Mouse (Mus musculus) 3T3-L1 (cell line): ENCODE measurements around the gene Anxa11.
"Not testable (repeated sequence)": the region's sequence is repeated elsewhere in the genome, so short reads cannot be mapped to it uniquely, and the experiment has no call there.

ENCODE experiments used
- DNase-seq: peaks from one replicate; pipeline ENCODE4 v3.0.0-alpha.2; 2015; ENCODE audit warnings: low read depth, low spot score

Anxa11 gene

GRCm38 (mm10) chr14:25868706-25869105, 26.8 kb downstream of the Anxa11 start:
- no peak for DNase-seq

- no peak for DNase-seq
These were observed 27.4 kb downstream of the Anxa11 start for GRCm38 (mm10) chr14:25869135-25869878.

DNA sequence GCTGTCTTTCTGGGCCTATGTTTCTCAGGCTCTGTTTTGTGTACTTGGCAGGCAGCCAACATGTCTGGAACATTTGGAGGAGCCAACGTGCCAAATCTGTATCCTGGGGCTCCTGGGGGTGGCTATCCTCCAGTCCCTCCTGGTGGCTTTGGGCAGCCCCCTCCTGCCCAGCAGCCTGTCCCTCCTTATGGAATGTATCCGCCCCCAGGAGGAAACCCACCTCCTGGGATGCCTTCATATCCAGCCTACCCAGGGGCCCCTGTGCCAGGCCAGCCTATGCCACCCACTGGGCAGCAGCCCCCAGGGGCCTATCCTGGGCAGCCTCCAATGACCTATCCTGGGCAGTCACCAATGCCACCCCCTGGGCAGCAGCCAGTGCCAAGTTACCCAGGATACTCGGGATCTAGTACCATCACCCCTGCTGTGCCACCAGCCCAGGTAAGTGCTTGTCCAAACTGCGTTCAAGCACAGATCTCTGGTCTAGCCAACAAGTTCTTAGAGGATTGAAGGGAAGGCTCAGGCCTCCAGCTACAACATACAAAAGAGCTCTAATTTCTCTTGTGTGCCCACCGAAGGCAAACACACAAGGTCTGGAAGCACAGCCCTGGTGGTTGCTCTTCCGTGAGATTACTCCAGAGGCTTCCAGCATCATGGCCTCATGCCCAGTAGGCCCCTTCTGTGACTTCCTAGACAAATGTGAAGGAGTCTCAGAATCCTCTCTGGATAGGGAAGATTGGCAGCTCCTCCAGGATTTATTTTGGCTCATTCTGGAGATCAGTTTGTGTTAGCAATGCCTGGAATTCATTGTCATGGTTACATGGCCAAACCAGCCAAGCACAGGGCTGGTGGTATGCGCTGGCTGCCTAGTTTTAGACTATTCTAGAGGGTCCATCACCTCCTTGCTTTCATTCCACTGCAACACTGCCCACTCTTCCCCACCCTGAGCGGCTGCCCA, 30.8 kb downstream of the Anxa11 start:
- DNase-seq: peak; percentile 11

DNA sequence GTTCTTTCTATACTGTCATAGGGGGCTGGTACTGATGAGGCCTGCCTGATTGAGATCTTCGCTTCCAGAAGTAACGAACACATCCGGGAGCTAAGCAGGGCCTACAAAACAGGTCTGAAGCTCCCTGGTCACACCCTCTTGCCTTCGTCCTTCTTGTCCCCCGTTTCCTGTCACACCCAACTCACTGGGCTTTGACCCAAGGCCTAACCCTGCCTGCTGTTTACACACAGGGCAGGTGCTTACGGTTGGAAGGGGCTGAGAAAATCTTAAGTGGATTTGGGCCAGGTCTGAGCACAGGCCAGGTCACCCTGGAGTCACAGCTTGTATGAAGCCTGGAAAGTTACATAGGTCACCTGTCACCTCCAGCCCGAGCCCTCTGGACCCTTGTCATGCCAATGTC, 34.7 kb downstream of the Anxa11 start:
- DNase-seq: not testable (repeated sequence)

- not testable (repeated sequence) for DNase-seq
These were observed 39.8 kb downstream of the Anxa11 start for GRCm38 (mm10) chr14:25881769-25882168.

DNA sequence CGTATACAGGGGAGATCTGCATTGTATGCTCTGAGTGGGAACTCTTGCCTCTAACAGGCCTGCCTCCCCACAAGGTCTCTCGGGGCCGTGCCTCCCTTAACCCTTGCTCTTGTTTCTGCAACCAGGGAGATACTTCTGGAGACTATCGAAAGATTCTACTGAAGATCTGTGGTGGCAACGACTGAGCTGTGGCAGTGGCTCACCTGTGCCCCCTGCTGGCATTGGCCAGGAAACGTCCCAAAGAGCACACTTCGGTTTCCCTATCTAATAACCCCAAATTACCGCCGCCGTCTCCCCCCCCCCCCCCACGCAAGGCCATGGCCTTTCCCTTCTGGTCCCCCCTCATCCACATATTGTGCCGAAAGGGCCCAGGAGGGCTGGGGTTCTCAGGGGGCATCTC, 43.9 kb downstream of the Anxa11 start:
- DNase-seq: not testable (repeated sequence)

DNA sequence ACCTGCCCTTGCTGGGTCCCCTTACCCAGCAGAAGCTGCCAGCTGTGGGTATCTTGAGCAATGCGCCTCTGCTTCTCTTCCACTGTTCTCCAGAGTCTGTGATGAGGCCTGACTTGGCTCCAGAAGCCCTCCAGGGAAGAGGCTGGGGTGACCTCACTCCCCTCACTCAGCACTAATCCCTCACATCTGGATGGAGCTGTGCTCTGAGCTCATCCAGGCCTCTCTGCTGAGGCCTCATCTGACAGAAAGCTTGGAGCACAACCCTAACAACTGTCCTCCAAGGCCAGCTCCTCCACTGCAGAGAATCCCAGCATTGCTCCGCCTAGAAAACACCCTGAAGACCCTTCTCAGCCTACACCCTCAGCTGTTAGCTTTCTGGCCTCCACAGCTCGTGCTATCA, 52.6 kb downstream of the Anxa11 start:
- not testable (repeated sequence) for DNase-seq

DNA sequence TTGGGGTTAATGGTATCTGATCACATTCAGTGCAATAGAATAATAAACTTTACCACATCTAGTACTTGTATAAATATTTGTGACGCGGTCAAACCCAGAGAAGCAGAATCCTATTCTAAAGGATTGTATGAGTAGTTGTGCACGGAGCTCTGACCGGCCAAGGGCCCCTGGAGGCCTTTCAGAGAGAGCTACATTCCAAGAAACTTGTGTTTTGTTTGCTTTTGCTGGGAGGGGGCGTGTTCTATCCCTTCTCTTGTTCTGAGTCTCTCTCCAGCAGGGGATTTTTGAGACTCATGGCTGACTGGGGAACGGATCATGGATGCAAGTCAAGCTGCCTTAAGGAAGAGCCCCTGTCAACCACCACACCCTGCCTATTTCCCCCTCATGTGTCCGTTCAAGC, 53.7 kb downstream of the Anxa11 start:
- DNase-seq: not testable (repeated sequence)

- not testable (repeated sequence) for DNase-seq
These were observed 61.0 kb downstream of the Anxa11 start, which contains the start of gene Plac9a for GRCm38 (mm10) chr14:25903000-25903399. Gene Plac9a, minus strand, starts transcription at chr14:25903100.

DNA sequence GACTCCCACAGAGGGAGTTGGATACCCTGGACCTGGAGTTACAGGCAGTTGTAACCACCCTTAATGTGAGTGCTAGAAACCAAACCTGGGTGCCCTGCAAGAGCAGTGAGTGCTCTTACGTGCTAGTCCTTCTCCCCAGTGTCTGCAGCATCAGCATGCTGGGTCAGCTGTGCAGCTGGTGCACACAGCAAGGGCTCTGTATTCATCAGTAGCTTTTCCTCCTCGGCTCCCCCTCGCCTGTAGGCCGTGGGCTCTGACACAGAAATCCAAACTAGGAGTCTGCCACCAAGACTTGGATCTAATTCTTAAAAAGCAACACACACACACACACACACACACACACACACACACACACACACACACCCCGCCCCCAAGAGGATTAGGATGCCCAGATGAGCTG, 63.3 kb downstream of the Anxa11 start:
- DNase-seq: not testable (repeated sequence)

- DNase-seq: not testable (repeated sequence)
These were observed 65.3 kb downstream of the Anxa11 start for GRCm38 (mm10) chr14:25907272-25907671.

DNA sequence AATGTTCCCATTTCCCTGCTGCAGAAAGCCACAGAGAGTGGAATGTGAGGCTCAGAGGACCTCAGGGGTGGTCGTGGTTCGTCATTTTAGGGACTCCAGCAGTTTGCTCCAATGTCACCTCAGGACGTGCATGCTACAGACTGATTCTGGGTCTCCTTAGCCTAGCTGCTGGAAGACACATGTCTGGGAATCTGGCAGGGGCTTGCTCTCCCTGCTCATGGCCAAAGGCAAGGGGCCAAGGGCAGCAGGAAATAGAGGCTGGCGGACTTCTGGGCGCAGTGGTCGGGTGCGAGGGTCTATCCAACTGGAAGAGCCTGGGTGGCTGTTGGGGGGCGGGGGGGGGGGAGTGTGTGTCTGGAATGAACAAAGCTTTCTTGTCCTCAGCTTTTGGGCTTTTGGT, 67.0 kb downstream of the Anxa11 start:
- DNase-seq: not testable (repeated sequence)

DNA sequence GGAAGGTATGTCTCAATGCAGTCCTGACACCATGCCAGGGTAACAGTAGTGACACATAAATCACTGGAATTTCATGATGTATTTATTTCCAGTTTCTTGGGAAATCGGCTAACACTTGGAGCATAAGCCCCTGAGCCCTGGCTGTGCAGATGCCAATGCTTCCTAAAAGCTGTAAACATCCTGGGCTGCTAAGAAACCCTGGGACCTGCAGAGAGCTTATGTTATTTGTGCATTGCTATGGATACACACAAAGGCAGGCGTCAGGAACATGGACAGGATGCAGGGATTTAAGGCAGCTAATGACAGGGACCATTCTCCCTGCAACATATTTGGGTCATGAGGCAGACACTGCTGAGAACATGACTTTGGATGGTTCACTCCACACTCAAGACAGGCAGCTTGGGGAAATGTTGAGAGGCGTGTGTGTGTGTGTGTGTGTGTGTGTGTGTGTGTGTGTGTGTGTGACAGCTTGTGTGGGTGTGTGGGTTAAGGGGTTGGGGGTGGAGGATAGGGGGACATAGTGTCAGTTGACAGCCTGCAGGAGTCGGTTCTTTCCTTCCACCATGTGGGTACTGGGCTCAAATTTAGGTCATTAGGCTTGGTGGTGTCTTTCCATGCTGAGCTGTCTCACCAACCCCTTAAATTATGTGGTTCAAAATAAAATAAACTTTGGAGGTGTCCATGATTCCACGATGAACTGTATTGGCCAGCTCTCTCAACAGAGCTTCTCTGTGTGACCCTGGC, 76.6 kb downstream of the Anxa11 start:
- DNase-seq: not testable (repeated sequence)

- not testable (repeated sequence) for DNase-seq
These were observed 85.0 kb downstream of the Anxa11 start for GRCm38 (mm10) chr14:25926814-25927561.

- not testable (repeated sequence) for DNase-seq
These were observed 85.6 kb downstream of the Anxa11 start, which contains the start of gene Tmem254a for GRCm38 (mm10) chr14:25927562-25927881. Gene Tmem254a, minus strand, starts transcription at chr14:25927672.
